Mouse (Mus musculus): Measurements from ENCODE around the gene Ryk. TPM values are rescaled to one million over a fixed set of nuclear protein-coding genes. Genes with fewer than 3 reads are reported as not detected.
A peak's percentile ranks its signal among the peaks of the same experiment; 100 is the strongest.

Ryk gene
- polyA plus RNA-seq (2012; rRNA removed) (8.0 and 10.8 TPM in 2 replicates), polyA plus RNA-seq (2014; fragmentation: Nextera tagmentation; extraction: Ambion mirVana) (4.9 and 6.0 TPM in 2 replicates)

- peak within 1 kb of the TSS; percentile 79 for H3K9ac ChIP-seq (replicated peaks)
- peaks cover 0 to 18% of the 10 kb centered on the region in 2 experiments for H3K4me1 ChIP-seq (replicated peaks; ENCODE audit: control insufficient read depth in 2 of 2, insufficient read depth in 2 of 2, low read length in 1 of 2)
- peak within 1 kb of the TSS; percentile 87 for H3K4me2 ChIP-seq (ENCODE audit: low read depth)
- no peaks in the 10 kb centered on the region; the same call in 1 of the 2 replicates for H3K27me3 ChIP-seq (ENCODE audit: control insufficient read depth, insufficient read depth, low read length)
- H3K9me3 ChIP-seq (ENCODE audit: control insufficient read depth, low read length), result no peaks in the 10 kb centered on the region
- ATAC-seq (ENCODE audit: insufficient read depth), result peak; percentile 91
- peak within 1 kb of the TSS; percentile 67 to 87 for H3K4me3 ChIP-seq (ENCODE audit: insufficient read depth in 1 of 2, low read depth in 2 of 2, low read length in 2 of 2)
- no peak within 1 kb of the TSS for H3K27ac ChIP-seq
- H3K36me3 ChIP-seq (replicated peaks; ENCODE audit: control insufficient read depth, insufficient read depth, low read depth), result no peaks in the 10 kb centered on the region
- under 1% methylated on average over 93 of the region's 119 CpGs for WGBS (ENCODE audit: insufficient replicate concordance)
- peak; percentile 36 to 46 (median 45) for DNase-seq (ENCODE audit: low read depth in 3 of 3, low spot score in 3 of 3)
- TF ChIP-seq EP300 (IDR thresholded peaks at IDR 0.05; ENCODE audit: low read depth) (no peak), CTCF (IDR thresholded peaks at IDR 0.05; ENCODE audit: low read depth) (no peak)
Observed at GRCm38 (mm10) chr9:102834742-102835591, at the start of gene Ryk. Gene Ryk (plus strand): TSS chr9:102834917.

- DNase-seq (ENCODE audit: low read depth in 3 of 3, low spot score in 3 of 3) (no peak), ATAC-seq (ENCODE audit: insufficient read depth) (no peak)
- no peaks in the 10 kb centered on the region; the same call in none of the 2 replicates for H3K27me3 ChIP-seq (ENCODE audit: control insufficient read depth, insufficient read depth, low read length)
- no peaks in the 10 kb centered on the region for H3K9me3 ChIP-seq (ENCODE audit: control insufficient read depth, low read length)
- no peak overlapping the region for H3K4me3 ChIP-seq (ENCODE audit: insufficient read depth in 1 of 2, low read depth in 2 of 2, low read length in 2 of 2)
- H3K36me3 ChIP-seq (replicated peaks; ENCODE audit: control insufficient read depth, insufficient read depth, low read depth), result no peaks in the 10 kb centered on the region
- no peak for TF ChIP-seq EP300 (IDR thresholded peaks at IDR 0.05; ENCODE audit: low read depth)
- TF ChIP-seq CTCF (IDR thresholded peaks at IDR 0.05; ENCODE audit: low read depth), result no peak
- H3K27ac ChIP-seq, result no peak overlapping the region
- no peaks in the 10 kb centered on the region for H3K4me1 ChIP-seq (replicated peaks; ENCODE audit: control insufficient read depth in 2 of 2, insufficient read depth in 2 of 2, low read length in 1 of 2)
- H3K4me2 ChIP-seq (ENCODE audit: low read depth), result no peak overlapping the region
- 40% methylated on average over 3 of the region's 3 CpGs for WGBS (ENCODE audit: insufficient replicate concordance)
- no peak overlapping the region for H3K9ac ChIP-seq (replicated peaks)
Observed at GRCm38 (mm10) chr9:102789491-102789890, 45.2 kb upstream of the Ryk start.

GRCm38 (mm10) chr9:102791845-102792244 is 42.9 kb upstream of the Ryk start:
- Histone ChIP-seq H3K9me3 (ENCODE audit: control insufficient read depth, low read length) (no peaks in the 10 kb centered on the region), H3K4me1 (replicated peaks; ENCODE audit: control insufficient read depth in 2 of 2, insufficient read depth in 2 of 2, low read length in 1 of 2) (no peaks in the 10 kb centered on the region), H3K4me3 (ENCODE audit: insufficient read depth in 1 of 2, low read depth in 2 of 2, low read length in 2 of 2) (no peak overlapping the region), H3K36me3 (replicated peaks; ENCODE audit: control insufficient read depth, insufficient read depth, low read depth) (no peaks in the 10 kb centered on the region), H3K9ac (replicated peaks) (no peak overlapping the region), H3K27me3 (ENCODE audit: control insufficient read depth, insufficient read depth, low read length) (no peaks in the 10 kb centered on the region; the same call in none of the 2 replicates), H3K4me2 (ENCODE audit: low read depth) (peak overlapping the region; percentile 15; the same call in 1 of the 2 replicates), H3K27ac (no peak overlapping the region)
- ATAC-seq (ENCODE audit: insufficient read depth), result no peak
- 8% methylated on average over 9 of the region's 9 CpGs for WGBS (ENCODE audit: insufficient replicate concordance)
- TF ChIP-seq EP300 (IDR thresholded peaks at IDR 0.05; ENCODE audit: low read depth), result no peak
- TF ChIP-seq CTCF (IDR thresholded peaks at IDR 0.05; ENCODE audit: low read depth), result no peak
- DNase-seq (ENCODE audit: low read depth in 3 of 3, low spot score in 3 of 3), result no peak

GRCm38 (mm10) chr9:102792836-102793235 is 41.9 kb upstream of the Ryk start:
- H3K27me3 ChIP-seq (ENCODE audit: control insufficient read depth, insufficient read depth, low read length), result no peaks in the 10 kb centered on the region; the same call in none of the 2 replicates
- no peak for DNase-seq (ENCODE audit: low read depth in 3 of 3, low spot score in 3 of 3)
- WGBS (ENCODE audit: insufficient replicate concordance), result 46% methylated on average over 14 of the region's 15 CpGs

GRCm38 (mm10) chr9:102793286-102793809 is 41.4 kb upstream of the Ryk start:
- H3K27ac ChIP-seq, result no peak overlapping the region

More at GRCm38 (mm10) chr9:102792836-102793235, 41.9 kb upstream of the Ryk start:
- H3K9ac ChIP-seq (replicated peaks), result no peak overlapping the region
- no peak overlapping the region for H3K4me3 ChIP-seq (ENCODE audit: insufficient read depth in 1 of 2, low read depth in 2 of 2, low read length in 2 of 2)
- no peak overlapping the region for H3K27ac ChIP-seq
- TF ChIP-seq EP300 (IDR thresholded peaks at IDR 0.05; ENCODE audit: low read depth) (no peak), CTCF (IDR thresholded peaks at IDR 0.05; ENCODE audit: low read depth) (no peak)
- no peak overlapping the region for H3K4me2 ChIP-seq (ENCODE audit: low read depth)
- H3K36me3 ChIP-seq (replicated peaks; ENCODE audit: control insufficient read depth, insufficient read depth, low read depth), result no peaks in the 10 kb centered on the region
- ATAC-seq (ENCODE audit: insufficient read depth), result no peak
- H3K4me1 ChIP-seq (replicated peaks; ENCODE audit: control insufficient read depth in 2 of 2, insufficient read depth in 2 of 2, low read length in 1 of 2), result no peaks in the 10 kb centered on the region
- no peaks in the 10 kb centered on the region for H3K9me3 ChIP-seq (ENCODE audit: control insufficient read depth, low read length)

More at GRCm38 (mm10) chr9:102793286-102793809, 41.4 kb upstream of the Ryk start:
- H3K27me3 ChIP-seq (ENCODE audit: control insufficient read depth, insufficient read depth, low read length), result no peaks in the 10 kb centered on the region; the same call in none of the 2 replicates
- no peak overlapping the region for H3K4me3 ChIP-seq (ENCODE audit: insufficient read depth in 1 of 2, low read depth in 2 of 2, low read length in 2 of 2)
- no peaks in the 10 kb centered on the region for H3K4me1 ChIP-seq (replicated peaks; ENCODE audit: control insufficient read depth in 2 of 2, insufficient read depth in 2 of 2, low read length in 1 of 2)
- WGBS (ENCODE audit: insufficient replicate concordance), result 37% methylated on average over 12 of the region's 12 CpGs
- H3K36me3 ChIP-seq (replicated peaks; ENCODE audit: control insufficient read depth, insufficient read depth, low read depth), result no peaks in the 10 kb centered on the region
- no peak for TF ChIP-seq CTCF (IDR thresholded peaks at IDR 0.05; ENCODE audit: low read depth)
- TF ChIP-seq EP300 (IDR thresholded peaks at IDR 0.05; ENCODE audit: low read depth), result no peak
- H3K9me3 ChIP-seq (ENCODE audit: control insufficient read depth, low read length), result no peaks in the 10 kb centered on the region
- no peak overlapping the region for H3K9ac ChIP-seq (replicated peaks)
- DNase-seq (ENCODE audit: low read depth in 3 of 3, low spot score in 3 of 3) (no peak), ATAC-seq (ENCODE audit: insufficient read depth) (no peak)
- H3K4me2 ChIP-seq (ENCODE audit: low read depth), result no peak overlapping the region

All from liver, embryonic 14.5 days (tissue).